In genomic region chr13:90371415-90372150, GRCm38 (mm10) we compare ENCODE assay signal across 23 mouse cellular contexts.
DNase-seq lines count a peak whose midpoint lies in the region; ATAC-seq and TF ChIP-seq lines count a peak whose summit lies in the region.
"Had no signal": no experiment of that assay in that cellular context is flagged by ENCODE, and none has a peak within 500 bp of the region (broad histone marks: within the 10 kb centered on the region; RNA-seq: fewer than 3 reads in every experiment).

No protein-coding gene starts in this region.

- H3K4me2 ChIP-seq in hindbrain, embryonic 13.5 days, result no peak overlapping the region
- H3K4me2 ChIP-seq in hindbrain, postnatal 0 days (ENCODE audit: low read depth, low read length), result no peak overlapping the region
- no peak overlapping the region for H3K4me2 ChIP-seq in kidney, embryonic 16.5 days (replicated peaks; ENCODE audit: low read depth, low read length)
- no peak overlapping the region for H3K4me2 ChIP-seq in kidney, postnatal 0 days (ENCODE audit: low read length)
- H3K4me2 ChIP-seq: heart, embryonic 13.5 days; hindbrain, embryonic 15.5 days; limb, embryonic 13.5 days; lung, embryonic 14.5 days; midbrain, embryonic 12.5 days had no signal

- peak; percentile 69; the same call in 1 of the 2 replicates for ATAC-seq in hindbrain, embryonic 13.5 days (ENCODE audit: low FRiP score)
- no peak for ATAC-seq in hindbrain, postnatal 0 days
- peak; percentile 75; the same call in 1 of the 2 replicates for ATAC-seq in kidney, embryonic 16.5 days (ENCODE audit: low FRiP score, low TSS enrichment)
- ATAC-seq in kidney, postnatal 0 days (replicated peaks; ENCODE audit: low FRiP score, low read depth), result no peak
- ATAC-seq: activated CD4-positive, CD25-positive, alpha-beta regulatory T cell, adult 4 months; forebrain, embryonic 14.5 days; intestine, embryonic 16.5 days had no signal

- peak; percentile 23 to 84 for DNase-seq in adrenal gland, adult (ENCODE audit: inconsistent age in 2 of 2, low spot score in 1 of 2)
- no peak for DNase-seq in adrenal gland, postnatal 25 days
- DNase-seq in hindbrain, postnatal 0 days (ENCODE audit: low spot score), result no peak
- no peak for DNase-seq in kidney, postnatal 14 days
- peak; percentile 36 for DNase-seq in kidney, postnatal 0 days (ENCODE audit: low spot score)
- no peak for DNase-seq in layer of hippocampus, adult 2 months (ENCODE audit: low spot score in 2 of 2)
- DNase-seq: cerebellum, adult 9-10 months; heart, postnatal 36 days; layer of hippocampus, postnatal 36 days; lung, embryonic 14.5 days; retina, postnatal 1 day; right cerebral cortex, postnatal 25 days; spleen, adult 18-20 months had no signal

- no peak overlapping the region for H3K27ac ChIP-seq in hindbrain, embryonic 13.5 days
- H3K27ac ChIP-seq in hindbrain, postnatal 0 days, result no peak overlapping the region
- H3K27ac ChIP-seq in kidney, embryonic 16.5 days (ENCODE audit: low read length), result peak overlapping the region; percentile 6; the same call in 1 of the 2 replicates
- H3K27ac ChIP-seq in kidney, postnatal 0 days, result no peak overlapping the region
- H3K27ac ChIP-seq in layer of hippocampus, adult 2 months, result no peak overlapping the region
- H3K27ac ChIP-seq: heart, embryonic 13.5 days; hindbrain, embryonic 15.5 days; limb, embryonic 13.5 days; liver, embryonic 14.5 days; midbrain, embryonic 12.5 days had no signal

- no peaks in the 10 kb centered on the region for H3K36me3 ChIP-seq in hindbrain, embryonic 13.5 days
- H3K36me3 ChIP-seq in hindbrain, postnatal 0 days (ENCODE audit: insufficient read depth, low read length), result no peaks in the 10 kb centered on the region
- H3K36me3 ChIP-seq in kidney, embryonic 16.5 days (ENCODE audit: insufficient read depth, low read length), result 0 out of 2 replicates have a peak, but pooled peaks cover 4% of the 10 kb centered on the region
- H3K36me3 ChIP-seq in kidney, postnatal 0 days (ENCODE audit: insufficient read depth, low read length), result no peaks in the 10 kb centered on the region
- H3K36me3 ChIP-seq: heart, embryonic 13.5 days; hindbrain, embryonic 15.5 days; limb, embryonic 13.5 days; midbrain, embryonic 12.5 days had no signal

- TF ChIP-seq CTCF in hindbrain, postnatal 0 days (IDR thresholded peaks at IDR 0.05; ENCODE audit: low read depth), result no peak
- no peak for TF ChIP-seq CTCF in kidney, postnatal 0 days (IDR thresholded peaks at IDR 0.05; ENCODE audit: low read depth)
- TF ChIP-seq CTCF in layer of hippocampus, adult 2 months (conservative IDR thresholded peaks at IDR 0.05), result no peak

- H3K9me3 ChIP-seq in hindbrain, embryonic 13.5 days, result no peaks in the 10 kb centered on the region; the same call in 1 of the 2 replicates
- H3K9me3 ChIP-seq in hindbrain, postnatal 0 days (ENCODE audit: low read length), result no peaks in the 10 kb centered on the region
- H3K9me3 ChIP-seq in kidney, embryonic 16.5 days (ENCODE audit: low read length), result 0 out of 2 replicates have a peak, but pooled peaks cover 4% of the 10 kb centered on the region
- H3K9me3 ChIP-seq in kidney, postnatal 0 days (replicated peaks; ENCODE audit: low read length), result no peaks in the 10 kb centered on the region
- H3K9me3 ChIP-seq: hindbrain, embryonic 15.5 days; limb, embryonic 13.5 days; midbrain, embryonic 12.5 days had no signal

- 61% methylated on average over 4 of the region's 4 CpGs for WGBS in hindbrain, embryonic 13.5 days
- 69% methylated on average over 4 of the region's 4 CpGs for WGBS in hindbrain, postnatal 0 days
- WGBS in kidney, embryonic 16.5 days, result 40% methylated on average over 4 of the region's 4 CpGs
- WGBS in kidney, postnatal 0 days, result 46% methylated on average over 4 of the region's 4 CpGs

- no peak overlapping the region for H3K4me3 ChIP-seq in hindbrain, embryonic 13.5 days
- no peak overlapping the region for H3K4me3 ChIP-seq in hindbrain, postnatal 0 days (ENCODE audit: low read length)
- H3K4me3 ChIP-seq in kidney, embryonic 16.5 days (ENCODE audit: low read length), result no peak overlapping the region
- no peak overlapping the region for H3K4me3 ChIP-seq in kidney, postnatal 0 days (replicated peaks; ENCODE audit: low read depth, low read length)
- H3K4me3 ChIP-seq in layer of hippocampus, adult 2 months, result no peak overlapping the region
- H3K4me3 ChIP-seq: heart, embryonic 13.5 days; hindbrain, embryonic 15.5 days; limb, embryonic 13.5 days; midbrain, embryonic 12.5 days had no signal

- H3K4me1 ChIP-seq in hindbrain, embryonic 13.5 days (replicated peaks), result 0 out of 2 replicates have a peak, but pooled peaks cover 3% of the 10 kb centered on the region
- no peaks in the 10 kb centered on the region for H3K4me1 ChIP-seq in hindbrain, postnatal 0 days (ENCODE audit: insufficient read depth, low read length)
- no peaks in the 10 kb centered on the region for H3K4me1 ChIP-seq in kidney, embryonic 16.5 days (ENCODE audit: insufficient read depth, low read length)
- H3K4me1 ChIP-seq in kidney, postnatal 0 days (replicated peaks; ENCODE audit: insufficient read depth, low read length), result no peaks in the 10 kb centered on the region
- H3K4me1 ChIP-seq: heart, embryonic 13.5 days; hindbrain, embryonic 15.5 days; limb, embryonic 13.5 days had no signal

- H3K9ac ChIP-seq in hindbrain, embryonic 13.5 days, result no peak overlapping the region
- H3K9ac ChIP-seq in hindbrain, postnatal 0 days (replicated peaks; ENCODE audit: low read length), result no peak overlapping the region
- no peak overlapping the region for H3K9ac ChIP-seq in kidney, embryonic 16.5 days (replicated peaks; ENCODE audit: low read length)
- H3K9ac ChIP-seq in kidney, postnatal 0 days (ENCODE audit: low read depth, low read length), result no peak overlapping the region
- H3K9ac ChIP-seq: heart, embryonic 13.5 days; hindbrain, embryonic 15.5 days; limb, embryonic 13.5 days; liver, embryonic 14.5 days; lung, embryonic 14.5 days; midbrain, embryonic 12.5 days had no signal

- no peaks in the 10 kb centered on the region for H3K27me3 ChIP-seq in hindbrain, embryonic 13.5 days
- no peaks in the 10 kb centered on the region for H3K27me3 ChIP-seq in hindbrain, postnatal 0 days (ENCODE audit: insufficient read depth, low read length)
- no peaks in the 10 kb centered on the region for H3K27me3 ChIP-seq in kidney, embryonic 16.5 days (ENCODE audit: insufficient read depth, low read length)
- no peaks in the 10 kb centered on the region for H3K27me3 ChIP-seq in kidney, postnatal 0 days (ENCODE audit: insufficient read depth, low read length)
- H3K27me3 ChIP-seq: heart, embryonic 13.5 days; hindbrain, embryonic 15.5 days; limb, embryonic 13.5 days; midbrain, embryonic 12.5 days had no signal

Comparison
In these comparisons a context has a peak if more than half of its experiments do, and no peak if none do; other contexts are left out.
1. DNase-seq: peak in adrenal gland, adult (2 of 2) and kidney, postnatal 0 days (single experiment); none in adrenal gland, postnatal 25 days (single experiment), hindbrain, postnatal 0 days (single experiment), kidney, postnatal 14 days (single experiment) and layer of hippocampus, adult 2 months (0 of 2).
2. ATAC-seq: peak in hindbrain, embryonic 13.5 days (single experiment) and kidney, embryonic 16.5 days (single experiment); none in hindbrain, postnatal 0 days (single experiment) and kidney, postnatal 0 days (single experiment).